Mouse (Mus musculus): ENCODE results near the gene Tfdp1.

GRCm38 (mm10) chr8:13314922-13315321 lies 23.6 kb upstream of the Tfdp1 start:
- no peak for TF ChIP-seq CTCF (IDR thresholded peaks at IDR 0.05; ENCODE audit: control insufficient read depth, insufficient read depth, low read length)
- TF ChIP-seq POLR2A (IDR thresholded peaks at IDR 0.05; ENCODE audit: borderline replicate concordance, control insufficient read depth, low read depth, low read length), result no peak

Measured in bone marrow, adult 2 months (tissue).